ENCODE assay signal across 26 mouse cellular contexts in the genomic region with DNA sequence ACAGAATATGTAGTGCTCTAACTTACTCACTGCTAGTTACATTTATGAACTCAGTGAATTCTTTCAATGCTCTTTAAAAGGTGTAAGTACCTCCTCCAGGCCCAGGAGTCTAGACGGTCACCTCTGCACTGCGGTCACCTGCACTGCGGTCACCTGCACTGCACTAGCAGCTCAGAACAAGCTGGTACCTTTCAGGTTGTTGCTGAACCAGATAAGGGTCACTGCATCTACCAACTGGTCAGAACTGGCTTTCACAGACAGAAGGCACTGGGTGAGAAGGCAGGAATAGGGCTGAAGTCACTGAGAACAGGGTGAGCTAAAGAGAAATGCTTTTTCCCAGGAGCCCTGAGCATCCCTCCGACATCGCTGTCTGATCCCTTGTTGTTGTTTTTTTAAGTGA. TPM values are rescaled to one million over a fixed set of nuclear protein-coding genes. Genes with fewer than 3 reads are reported as not detected.
DNase-seq lines count a peak whose midpoint lies in the region; ATAC-seq and TF ChIP-seq lines count a peak whose summit lies in the region.
"Had no signal": no experiment of that assay in that cellular context is flagged by ENCODE, and none has a peak within 500 bp of the region (broad histone marks: within the 10 kb centered on the region; RNA-seq: fewer than 3 reads in every experiment).

No protein-coding gene starts in this region.

- no peak overlapping the region for H3K4me3 ChIP-seq in forebrain, embryonic 12.5 days (replicated peaks)
- H3K4me3 ChIP-seq in forebrain, postnatal 0 days (ENCODE audit: low read depth, low read length), result no peak overlapping the region
- no peak overlapping the region for H3K4me3 ChIP-seq in kidney, embryonic 16.5 days (ENCODE audit: low read length)
- H3K4me3 ChIP-seq: embryonic facial prominence, embryonic 10.5 days; embryonic facial prominence, embryonic 13.5 days; erythroblast, embryonic 14.5 days; forebrain, embryonic 13.5 days; gastrocnemius, adult 2 months; hindbrain, embryonic 12.5 days; hindbrain, embryonic 15.5 days had no signal

- H3K4me1 ChIP-seq in forebrain, embryonic 12.5 days, result peaks cover 10% of the 10 kb centered on the region; the same call in 1 of the 2 replicates
- H3K4me1 ChIP-seq in forebrain, postnatal 0 days (ENCODE audit: insufficient read depth), result peaks cover 3% of the 10 kb centered on the region; the same call in 1 of the 2 replicates
- no peaks in the 10 kb centered on the region for H3K4me1 ChIP-seq in kidney, embryonic 16.5 days (ENCODE audit: insufficient read depth, low read length)
- H3K4me1 ChIP-seq: embryonic facial prominence, embryonic 13.5 days; hindbrain, embryonic 12.5 days; hindbrain, embryonic 15.5 days had no signal

- peaks cover 85% of the 10 kb centered on the region for H3K36me3 ChIP-seq in forebrain, embryonic 12.5 days (replicated peaks)
- H3K36me3 ChIP-seq in forebrain, postnatal 0 days (ENCODE audit: insufficient read depth), result peaks cover 11% of the 10 kb centered on the region; the same call in 1 of the 2 replicates
- H3K36me3 ChIP-seq in kidney, embryonic 16.5 days (ENCODE audit: insufficient read depth, low read length), result peaks cover 61% of the 10 kb centered on the region

- no peak overlapping the region for H3K9ac ChIP-seq in forebrain, embryonic 12.5 days
- H3K9ac ChIP-seq in forebrain, postnatal 0 days, result no peak overlapping the region
- no peak overlapping the region for H3K9ac ChIP-seq in kidney, embryonic 16.5 days (replicated peaks; ENCODE audit: low read length)
- H3K9ac ChIP-seq: embryonic facial prominence, embryonic 13.5 days; forebrain, embryonic 13.5 days; hindbrain, embryonic 12.5 days; hindbrain, embryonic 15.5 days had no signal

- 0 out of 2 replicates have a peak overlapping the region, but pooled peaks have one; percentile 46 for H3K27ac ChIP-seq in forebrain, embryonic 12.5 days
- H3K27ac ChIP-seq in forebrain, postnatal 0 days (ENCODE audit: low read depth, low read length), result no peak overlapping the region
- no peak overlapping the region for H3K27ac ChIP-seq in kidney, embryonic 16.5 days (ENCODE audit: low read length)
- H3K27ac ChIP-seq: embryonic facial prominence, embryonic 10.5 days; embryonic facial prominence, embryonic 13.5 days; gastrocnemius, adult 2 months; hindbrain, embryonic 12.5 days; hindbrain, embryonic 15.5 days had no signal

- TF ChIP-seq CTCF in forebrain, postnatal 0 days (IDR thresholded peaks at IDR 0.05; ENCODE audit: low read depth), result no peak

- no peaks in the 10 kb centered on the region for H3K27me3 ChIP-seq in forebrain, embryonic 12.5 days
- no peaks in the 10 kb centered on the region for H3K27me3 ChIP-seq in forebrain, postnatal 0 days (ENCODE audit: insufficient read depth, low read length)
- H3K27me3 ChIP-seq in kidney, embryonic 16.5 days (ENCODE audit: insufficient read depth, low read length), result no peaks in the 10 kb centered on the region
- H3K27me3 ChIP-seq: embryonic facial prominence, embryonic 13.5 days; forebrain, embryonic 13.5 days; hindbrain, embryonic 12.5 days; hindbrain, embryonic 15.5 days had no signal

- DNase-seq in forebrain, postnatal 0 days, result no peak
- peak; percentile 36 to 63 for DNase-seq in kidney, adult 8-10 months
- DNase-seq in kidney, adult 18-20 months, result no peak
- DNase-seq in kidney, postnatal 14 days, result peak; percentile 53
- DNase-seq: adrenal gland, adult 8-10 months; adrenal gland, postnatal 25 days; cerebellum, adult 11-12 months; cerebellum, adult 8-10 months; cerebellum, postnatal 10 days; cerebellum, postnatal 36 days; embryo, embryonic 11 days; gastrocnemius, adult 2 months; gastrocnemius, postnatal 14 days; heart, adult 11 months had no signal

- WGBS in forebrain, embryonic 12.5 days, result 97% methylated on average over 5 of the region's 5 CpGs
- 95% methylated on average over 5 of the region's 5 CpGs for WGBS in forebrain, postnatal 0 days
- WGBS in kidney, embryonic 16.5 days, result 92% methylated on average over 5 of the region's 5 CpGs

- H3K9me3 ChIP-seq in forebrain, embryonic 12.5 days, result no peaks in the 10 kb centered on the region
- no peaks in the 10 kb centered on the region for H3K9me3 ChIP-seq in forebrain, postnatal 0 days (ENCODE audit: low read length)
- no peaks in the 10 kb centered on the region for H3K9me3 ChIP-seq in kidney, embryonic 16.5 days (ENCODE audit: low read length)
- H3K9me3 ChIP-seq: embryonic facial prominence, embryonic 10.5 days; embryonic facial prominence, embryonic 13.5 days; forebrain, embryonic 13.5 days; hindbrain, embryonic 12.5 days; hindbrain, embryonic 15.5 days had no signal

- ATAC-seq in forebrain, embryonic 12.5 days (ENCODE audit: low FRiP score), result no peak
- ATAC-seq in forebrain, postnatal 0 days, result no peak
- ATAC-seq in kidney, embryonic 16.5 days (ENCODE audit: low FRiP score, low TSS enrichment), result no peak
- ATAC-seq: activated CD4-positive, CD25-positive, alpha-beta regulatory T cell, adult 4 months had no signal

- H3K4me2 ChIP-seq in forebrain, embryonic 12.5 days, result no peak overlapping the region
- H3K4me2 ChIP-seq in forebrain, postnatal 0 days (ENCODE audit: low read depth), result no peak overlapping the region
- no peak overlapping the region for H3K4me2 ChIP-seq in kidney, embryonic 16.5 days (replicated peaks; ENCODE audit: low read depth, low read length)
- H3K4me2 ChIP-seq: embryonic facial prominence, embryonic 13.5 days; forebrain, embryonic 13.5 days; heart, embryonic 11.5 days; hindbrain, embryonic 12.5 days; hindbrain, embryonic 15.5 days had no signal

RNA-seq across cellular contexts. Expression of a gene that starts 13.3 kb away (rescaled TPM):
- polyA plus RNA-seq in forebrain, embryonic 12.5 days (2016; fragmentation: Nextera tagmentation; extraction: Ambion mirVana), result 0.23 and 0.37 TPM in 2 replicates
- total RNA-seq in forebrain, postnatal 0 days (2014; rRNA removed), result 0.31 TPM in 1 of 2 replicates, not detected in the other
- 0.26 TPM in 1 of 2 replicates, not detected in the other for polyA plus RNA-seq in forebrain, postnatal 0 days (2015; fragmentation: Nextera tagmentation; extraction: Ambion mirVana)
- 0.41 and 0.56 TPM in 2 replicates for polyA plus RNA-seq in kidney, embryonic 16.5 days (2015; fragmentation: Nextera tagmentation; extraction: Ambion mirVana)
- total RNA-seq: hematopoietic stem cell, adult 5-6 weeks had no signal
- polyA plus RNA-seq: activated CD4-positive, CD25-positive, alpha-beta regulatory T cell, adult 4 months; forebrain, embryonic 16.5 days; heart, embryonic 11.5 days had no signal

RNA-seq across cellular contexts. Expression of a gene that starts 29.7 kb away (rescaled TPM):
- 22.9 and 23.3 TPM in 2 replicates for polyA plus RNA-seq in forebrain, embryonic 12.5 days (2016; fragmentation: Nextera tagmentation; extraction: Ambion mirVana)
- 26.6 and 27.4 TPM in 2 replicates for total RNA-seq in forebrain, postnatal 0 days (2014; rRNA removed)
- polyA plus RNA-seq in forebrain, postnatal 0 days (2015; fragmentation: Nextera tagmentation; extraction: Ambion mirVana), result 18.3 and 19.4 TPM in 2 replicates
- 23.3 and 24.6 TPM in 2 replicates for polyA plus RNA-seq in kidney, embryonic 16.5 days (2015; fragmentation: Nextera tagmentation; extraction: Ambion mirVana)

Comparison
In these comparisons a context has a peak if more than half of its experiments do, and no peak if none do; other contexts are left out.
1. DNase-seq: peak in kidney, adult 8-10 months (2 of 2) and kidney, postnatal 14 days (single experiment); none in forebrain, postnatal 0 days (single experiment) and kidney, adult 18-20 months (single experiment).